Mouse (Mus musculus) c-Kit-positive CD71-negative TER-119-negative erythroid progenitor cells, embryonic 14.5 days (primary cell): Measurements from ENCODE around the gene Hdgf.

Source experiments
- DNase-seq: peaks from one replicate; pipeline ENCODE4 v3.0.0-alpha.2; 2013; ENCODE audit warnings: low read depth

Gene Hdgf

GRCm38 (mm10) chr3:87945781-87946540 is 39.8 kb downstream of the Hdgf start:
- no peak for DNase-seq

- no peak for DNase-seq
These were observed 40.4 kb downstream of the Hdgf start for GRCm38 (mm10) chr3:87946541-87946860.

- DNase-seq, result no peak
These were observed 41.1 kb downstream of the Hdgf start for GRCm38 (mm10) chr3:87947056-87947810.

GRCm38 (mm10) chr3:87947811-87948199 is 41.7 kb downstream of the Hdgf start:
- no peak for DNase-seq

GRCm38 (mm10) chr3:87948378-87949265 is 42.5 kb downstream of the Hdgf start, which contains the start of gene Crabp2:
Crabp2 (plus strand) TSS chr3:87948666.
- DNase-seq, result no peak

- no peak for DNase-seq
These were observed 43.3 kb downstream of the Hdgf start for GRCm38 (mm10) chr3:87949266-87949954.

- DNase-seq, result no peak
These were observed 43.9 kb downstream of the Hdgf start for GRCm38 (mm10) chr3:87949955-87950515.

- DNase-seq, result no peak
These were observed 45.8 kb downstream of the Hdgf start for GRCm38 (mm10) chr3:87951946-87952345.

- DNase-seq, result no peak
These were observed 46.3 kb downstream of the Hdgf start for GRCm38 (mm10) chr3:87952440-87952839.

- no peak for DNase-seq
These were observed 51.9 kb downstream of the Hdgf start for GRCm38 (mm10) chr3:87958056-87958455.

GRCm38 (mm10) chr3:87958476-87958875 is 52.4 kb downstream of the Hdgf start:
- no peak for DNase-seq

- no peak for DNase-seq
These were observed 52.8 kb downstream of the Hdgf start for GRCm38 (mm10) chr3:87958967-87959366.

GRCm38 (mm10) chr3:87959371-87959770 is 53.2 kb downstream of the Hdgf start:
- no peak for DNase-seq

- no peak for DNase-seq
These were observed 54.1 kb downstream of the Hdgf start for GRCm38 (mm10) chr3:87960191-87960585.

- peak; percentile 84 for DNase-seq
These were observed 54.6 kb downstream of the Hdgf start for GRCm38 (mm10) chr3:87960586-87961191.
